Mouse (Mus musculus): ENCODE measurements around the gene Jade1. TPM values are rescaled to one million over a fixed set of nuclear protein-coding genes. Genes with fewer than 3 reads are reported as not detected.

The Jade1 gene
- polyA plus RNA-seq (2016; fragmentation: Nextera tagmentation; extraction: Ambion mirVana), result 12.2 and 19.1 TPM in 2 replicates

GRCm38 (mm10) chr3:41555491-41556381, at the start of gene Jade1:
TSS of gene Jade1 (plus strand) at chr3:41555731.
- peaks cover 8% of the 10 kb centered on the region; the same call in 1 of the 2 replicates for H3K9me3 ChIP-seq
- no peak for DNase-seq (ENCODE audit: low spot score)
- H3K4me3 ChIP-seq, result no peak within 1 kb of the TSS
- 95% methylated on average over 36 of the region's 36 CpGs for WGBS
- H3K36me3 ChIP-seq, result no peaks in the 10 kb centered on the region
- no peak within 1 kb of the TSS for H3K27ac ChIP-seq
- no peaks in the 10 kb centered on the region for H3K4me1 ChIP-seq (replicated peaks)
- H3K27me3 ChIP-seq (ENCODE audit: insufficient read depth, poor library complexity, severe bottlenecking), result no peaks in the 10 kb centered on the region

- Histone ChIP-seq H3K9me3 (no peaks in the 10 kb centered on the region), H3K4me1 (replicated peaks) (peaks cover 8% of the 10 kb centered on the region; the same call in 1 of the 2 replicates), H3K27me3 (ENCODE audit: insufficient read depth, poor library complexity, severe bottlenecking) (no peaks in the 10 kb centered on the region), H3K4me3 (no peak overlapping the region), H3K27ac (no peak overlapping the region), H3K36me3 (no peaks in the 10 kb centered on the region)
- DNase-seq (ENCODE audit: low spot score), result no peak
- 80% methylated on average over 2 of the region's 2 CpGs for WGBS
Observed at GRCm38 (mm10) chr3:41509441-41509840, 46.1 kb upstream of the Jade1 start.

- DNase-seq (ENCODE audit: low spot score), result no peak
- H3K36me3 ChIP-seq, result no peaks in the 10 kb centered on the region
- H3K4me1 ChIP-seq (replicated peaks), result peaks cover 8% of the 10 kb centered on the region; the same call in 1 of the 2 replicates
- WGBS, result 61% methylated on average over 9 of the region's 9 CpGs
- H3K9me3 ChIP-seq, result no peaks in the 10 kb centered on the region
- H3K27me3 ChIP-seq (ENCODE audit: insufficient read depth, poor library complexity, severe bottlenecking), result no peaks in the 10 kb centered on the region
- no peak overlapping the region for H3K4me3 ChIP-seq
- no peak overlapping the region for H3K27ac ChIP-seq
Observed at GRCm38 (mm10) chr3:41510191-41510590, 45.3 kb upstream of the Jade1 start.

- WGBS, result 69% methylated on average over 7 of the region's 7 CpGs
- no peak for DNase-seq (ENCODE audit: low spot score)
- Histone ChIP-seq H3K9me3 (no peaks in the 10 kb centered on the region), H3K27me3 (ENCODE audit: insufficient read depth, poor library complexity, severe bottlenecking) (no peaks in the 10 kb centered on the region), H3K36me3 (no peaks in the 10 kb centered on the region), H3K4me1 (replicated peaks) (peaks cover 8% of the 10 kb centered on the region; the same call in 1 of the 2 replicates), H3K27ac (no peak overlapping the region), H3K4me3 (no peak overlapping the region)
Observed at GRCm38 (mm10) chr3:41510750-41511149, 44.8 kb upstream of the Jade1 start.

- Histone ChIP-seq H3K27ac (no peak overlapping the region), H3K9me3 (no peaks in the 10 kb centered on the region), H3K27me3 (ENCODE audit: insufficient read depth, poor library complexity, severe bottlenecking) (no peaks in the 10 kb centered on the region), H3K4me3 (no peak overlapping the region), H3K36me3 (no peaks in the 10 kb centered on the region), H3K4me1 (replicated peaks) (peaks cover 8% of the 10 kb centered on the region; the same call in 1 of the 2 replicates)
- WGBS, result 85% methylated on average over 5 of the region's 5 CpGs
- no peak for DNase-seq (ENCODE audit: low spot score)
Observed at GRCm38 (mm10) chr3:41514003-41514402, 41.5 kb upstream of the Jade1 start.

- Histone ChIP-seq H3K27me3 (ENCODE audit: insufficient read depth, poor library complexity, severe bottlenecking) (no peaks in the 10 kb centered on the region), H3K4me1 (replicated peaks) (0 out of 2 replicates have a peak, but pooled peaks cover 4% of the 10 kb centered on the region), H3K4me3 (no peak overlapping the region), H3K36me3 (no peaks in the 10 kb centered on the region), H3K9me3 (no peaks in the 10 kb centered on the region), H3K27ac (no peak overlapping the region)
- WGBS, result 85% methylated on average over 11 of the region's 11 CpGs
- no peak for DNase-seq (ENCODE audit: low spot score)
Observed at GRCm38 (mm10) chr3:41514683-41515305, 40.7 kb upstream of the Jade1 start.

GRCm38 (mm10) chr3:41516961-41517518, 38.5 kb upstream of the Jade1 start:
- H3K4me3 ChIP-seq, result no peak overlapping the region
- H3K27me3 ChIP-seq (ENCODE audit: insufficient read depth, poor library complexity, severe bottlenecking), result no peaks in the 10 kb centered on the region
- no peaks in the 10 kb centered on the region for H3K36me3 ChIP-seq
- H3K4me1 ChIP-seq (replicated peaks), result no peaks in the 10 kb centered on the region
- H3K27ac ChIP-seq, result no peak overlapping the region
- DNase-seq (ENCODE audit: low spot score), result no peak
- H3K9me3 ChIP-seq, result no peaks in the 10 kb centered on the region
- 90% methylated on average over 8 of the region's 8 CpGs for WGBS

GRCm38 (mm10) chr3:41520925-41521324, 34.6 kb upstream of the Jade1 start:
- DNase-seq (ENCODE audit: low spot score), result no peak
- no peak overlapping the region for H3K4me3 ChIP-seq
- WGBS, result 90% methylated on average over 4 of the region's 4 CpGs

GRCm38 (mm10) chr3:41521733-41522132, 33.8 kb upstream of the Jade1 start:
- Histone ChIP-seq H3K4me1 (replicated peaks) (peaks cover 6% of the 10 kb centered on the region; the same call in 1 of the 2 replicates), H3K27ac (no peak overlapping the region), H3K27me3 (ENCODE audit: insufficient read depth, poor library complexity, severe bottlenecking) (no peaks in the 10 kb centered on the region), H3K4me3 (no peak overlapping the region), H3K36me3 (no peaks in the 10 kb centered on the region), H3K9me3 (no peaks in the 10 kb centered on the region)
- 87% methylated on average over 3 of the region's 3 CpGs for WGBS
- DNase-seq (ENCODE audit: low spot score), result no peak

More at GRCm38 (mm10) chr3:41520925-41521324, 34.6 kb upstream of the Jade1 start:
- H3K36me3 ChIP-seq, result no peaks in the 10 kb centered on the region
- no peaks in the 10 kb centered on the region for H3K27me3 ChIP-seq (ENCODE audit: insufficient read depth, poor library complexity, severe bottlenecking)
- no peak overlapping the region for H3K27ac ChIP-seq
- H3K4me1 ChIP-seq (replicated peaks), result peaks cover 6% of the 10 kb centered on the region; the same call in 1 of the 2 replicates
- no peaks in the 10 kb centered on the region for H3K9me3 ChIP-seq

- Histone ChIP-seq H3K4me3 (no peak overlapping the region), H3K4me1 (replicated peaks) (peaks cover 6% of the 10 kb centered on the region; the same call in 1 of the 2 replicates), H3K36me3 (no peaks in the 10 kb centered on the region), H3K27me3 (ENCODE audit: insufficient read depth, poor library complexity, severe bottlenecking) (no peaks in the 10 kb centered on the region), H3K27ac (no peak overlapping the region), H3K9me3 (no peaks in the 10 kb centered on the region)
- 50% methylated on average over 18 of the region's 18 CpGs for WGBS
- DNase-seq (ENCODE audit: low spot score), result no peak
Observed at GRCm38 (mm10) chr3:41522226-41523005, 33.1 kb upstream of the Jade1 start.

GRCm38 (mm10) chr3:41523006-41523375, 32.5 kb upstream of the Jade1 start:
- 59% methylated on average over 2 of the region's 2 CpGs for WGBS
- H3K27ac ChIP-seq, result no peak overlapping the region
- no peak for DNase-seq (ENCODE audit: low spot score)

GRCm38 (mm10) chr3:41523460-41523859, 32.1 kb upstream of the Jade1 start:
- Histone ChIP-seq H3K36me3 (no peaks in the 10 kb centered on the region), H3K27ac (no peak overlapping the region), H3K9me3 (no peaks in the 10 kb centered on the region), H3K27me3 (ENCODE audit: insufficient read depth, poor library complexity, severe bottlenecking) (no peaks in the 10 kb centered on the region), H3K4me3 (no peak overlapping the region), H3K4me1 (replicated peaks) (peaks cover 6% of the 10 kb centered on the region; the same call in 1 of the 2 replicates)
- no peak for DNase-seq (ENCODE audit: low spot score)
- 95% methylated on average over 4 of the region's 4 CpGs for WGBS

More at GRCm38 (mm10) chr3:41523006-41523375, 32.5 kb upstream of the Jade1 start:
- peaks cover 6% of the 10 kb centered on the region; the same call in 1 of the 2 replicates for H3K4me1 ChIP-seq (replicated peaks)
- H3K27me3 ChIP-seq (ENCODE audit: insufficient read depth, poor library complexity, severe bottlenecking), result no peaks in the 10 kb centered on the region
- H3K9me3 ChIP-seq, result no peaks in the 10 kb centered on the region
- H3K4me3 ChIP-seq, result no peak overlapping the region
- no peaks in the 10 kb centered on the region for H3K36me3 ChIP-seq
